Mouse (Mus musculus): ENCODE results near the gene Bsnd. TPM values are rescaled to one million over a fixed set of nuclear protein-coding genes. Genes with fewer than 3 reads are reported as not detected.

Gene Bsnd
- polyA plus RNA-seq (2021), result 0.65 TPM

GRCm38 (mm10) chr4:106492116-106492515 is at the start of gene Bsnd:
Bsnd (minus strand) TSS chr4:106492283.
- TF ChIP-seq CTCF (IDR thresholded peaks at IDR 0.05), result no peak
- H3K27me3 ChIP-seq, result no peaks in the 10 kb centered on the region
- no peak for ATAC-seq
- DNase-seq (ENCODE audit: low read depth, low spot score), result no peak
- in situ Hi-C loops (cut with MboI; ENCODE audit: low pct_unique_long_range_greater_than_20kb), result no loop called here
- CTCF ChIA-PET, result interaction anchor here (1.0 kb wide), 1 partner anchor 18 kb away, joined by 3 read pairs; no protein-coding TSS in a partner anchor
- POLR2A ChIA-PET, result no interaction called here

- in situ Hi-C loops (cut with MboI; ENCODE audit: low pct_unique_long_range_greater_than_20kb), result no loop called here
- ATAC-seq (no peak), DNase-seq (ENCODE audit: low read depth, low spot score) (no peak)
- ChIA-PET CTCF (interaction anchor here (1.0 kb wide), 1 partner anchor 17 kb away, joined by 3 read pairs; no protein-coding TSS in a partner anchor), POLR2A (interaction anchor here (1.2 kb wide), 1 partner anchor 165 kb away, joined by 3 read pairs; no protein-coding TSS in a partner anchor)
- H3K27me3 ChIP-seq, result no peaks in the 10 kb centered on the region
- no peak for TF ChIP-seq CTCF (IDR thresholded peaks at IDR 0.05)
These were observed 49.4 kb upstream of the Bsnd start for GRCm38 (mm10) chr4:106541491-106541890.

GRCm38 (mm10) chr4:106539756-106540155 is 47.7 kb upstream of the Bsnd start:
- no peak for ATAC-seq
- in situ Hi-C loops (cut with MboI; ENCODE audit: low pct_unique_long_range_greater_than_20kb), result no loop called here
- POLR2A ChIA-PET, result no interaction called here

GRCm38 (mm10) chr4:106534256-106534655 is 42.2 kb upstream of the Bsnd start:
- ATAC-seq (no peak), DNase-seq (ENCODE audit: low read depth, low spot score) (no peak)
- in situ Hi-C loops (cut with MboI; ENCODE audit: low pct_unique_long_range_greater_than_20kb), result no loop called here
- ChIA-PET POLR2A (no interaction called here), CTCF (interaction anchor here (1.1 to 1.5 kb wide), 2 partner anchors 60 to 62 kb away, joined by 3 to 5 read pairs; no protein-coding TSS in a partner anchor)
- H3K27me3 ChIP-seq, result no peaks in the 10 kb centered on the region
- no peak for TF ChIP-seq CTCF (IDR thresholded peaks at IDR 0.05)

More at GRCm38 (mm10) chr4:106539756-106540155, 47.7 kb upstream of the Bsnd start:
- no peak for DNase-seq (ENCODE audit: low read depth, low spot score)
- CTCF ChIA-PET, result no interaction called here
- no peaks in the 10 kb centered on the region for H3K27me3 ChIP-seq
- no peak for TF ChIP-seq CTCF (IDR thresholded peaks at IDR 0.05)

GRCm38 (mm10) chr4:106533421-106534080 is 41.5 kb upstream of the Bsnd start:
- H3K27me3 ChIP-seq, result no peaks in the 10 kb centered on the region
- no peak for DNase-seq (ENCODE audit: low read depth, low spot score)
- POLR2A ChIA-PET, result no interaction called here
- CTCF ChIA-PET, result interaction anchor here (1.1 to 1.5 kb wide), 2 partner anchors 59 to 61 kb away, joined by 3 to 5 read pairs; no protein-coding TSS in a partner anchor
- ATAC-seq, result no peak
- TF ChIP-seq CTCF (IDR thresholded peaks at IDR 0.05), result peak; percentile 35
- in situ Hi-C loops (cut with MboI; ENCODE audit: low pct_unique_long_range_greater_than_20kb), result no loop called here

- no peak for ATAC-seq
- TF ChIP-seq CTCF (IDR thresholded peaks at IDR 0.05), result no peak
- ChIA-PET CTCF (interaction anchor here (0.6 to 5.3 kb wide), 16 partner anchors 8 to 85 kb away, joined by 3 to 127 read pairs (median 6); no protein-coding TSS in a partner anchor), POLR2A (no interaction called here)
- in situ Hi-C loops (cut with MboI; ENCODE audit: low pct_unique_long_range_greater_than_20kb), result no loop called here
- H3K27me3 ChIP-seq, result no peaks in the 10 kb centered on the region
- DNase-seq (ENCODE audit: low read depth, low spot score), result no peak
These were observed 38.0 kb upstream of the Bsnd start for GRCm38 (mm10) chr4:106530113-106530482.

- DNase-seq (ENCODE audit: low read depth, low spot score), result peak; percentile 68
These were observed 37.5 kb upstream of the Bsnd start for GRCm38 (mm10) chr4:106529375-106530112.

GRCm38 (mm10) chr4:106527856-106528547 is 35.9 kb upstream of the Bsnd start:
- ATAC-seq (no peak), DNase-seq (ENCODE audit: low read depth, low spot score) (no peak)
- POLR2A ChIA-PET, result interaction anchor here (0.7 to 1.2 kb wide), 2 partner anchors 47 to 53 kb away, joined by 4 read pairs; no protein-coding TSS in a partner anchor
- CTCF ChIA-PET, result interaction anchor here (1.0 to 5.3 kb wide), 8 partner anchors 11 to 68 kb away, joined by 3 to 127 read pairs (median 4); no protein-coding TSS in a partner anchor
- H3K27me3 ChIP-seq, result no peaks in the 10 kb centered on the region
- in situ Hi-C loops (cut with MboI; ENCODE audit: low pct_unique_long_range_greater_than_20kb), result no loop called here
- TF ChIP-seq CTCF (IDR thresholded peaks at IDR 0.05), result peak; percentile 45

More at GRCm38 (mm10) chr4:106529375-106530112, 37.5 kb upstream of the Bsnd start:
- in situ Hi-C loops (cut with MboI; ENCODE audit: low pct_unique_long_range_greater_than_20kb), result no loop called here
- H3K27me3 ChIP-seq, result no peaks in the 10 kb centered on the region
- POLR2A ChIA-PET, result interaction anchor here (1.2 kb wide), 1 partner anchor 38 kb away, joined by 4 read pairs; no protein-coding TSS in a partner anchor
- peak; percentile 87 for ATAC-seq
- CTCF ChIA-PET, result interaction anchor here (0.6 to 5.3 kb wide), 17 partner anchors 9 to 86 kb away, joined by 3 to 127 read pairs (median 6); no protein-coding TSS in a partner anchor
- peak; percentile 99 for TF ChIP-seq CTCF (IDR thresholded peaks at IDR 0.05)

- ATAC-seq, result no peak
- in situ Hi-C loops (cut with MboI; ENCODE audit: low pct_unique_long_range_greater_than_20kb), result no loop called here
- no peak for DNase-seq (ENCODE audit: low read depth, low spot score)
- TF ChIP-seq CTCF (IDR thresholded peaks at IDR 0.05), result no peak
- POLR2A ChIA-PET, result interaction anchor here (0.6 kb wide), 1 partner anchor 9 kb away, joined by 3 read pairs; no protein-coding TSS in a partner anchor
- no peaks in the 10 kb centered on the region for H3K27me3 ChIP-seq
- CTCF ChIA-PET, result no interaction called here
These were observed 32.9 kb upstream of the Bsnd start for GRCm38 (mm10) chr4:106525001-106525400.

- ChIA-PET CTCF (interaction anchor here (4.8 kb wide), 1 partner anchor 51 kb away, joined by 25 read pairs; no protein-coding TSS in a partner anchor), POLR2A (no interaction called here)
- H3K27me3 ChIP-seq, result no peaks in the 10 kb centered on the region
- in situ Hi-C loops (cut with MboI; ENCODE audit: low pct_unique_long_range_greater_than_20kb), result loop anchor here (5.0 kb wide), 1 partner anchor 47 kb away; no protein-coding TSS in a partner anchor
- no peak for DNase-seq (ENCODE audit: low read depth, low spot score)
- no peak for TF ChIP-seq CTCF (IDR thresholded peaks at IDR 0.05)
- no peak for ATAC-seq
These were observed 32.0 kb upstream of the Bsnd start for GRCm38 (mm10) chr4:106524131-106524530.
